Mouse (Mus musculus) G1E (cell line): Measurements from ENCODE around the gene Grin2b.

Experiments
- CTCF ChIP-seq: IDR thresholded peaks from 2 replicates; pipeline ENCODE4 v1.5.1; 2012; ENCODE audit warnings: low read depth, low read length, inconsistent platforms, mixed read lengths
- GATA1 ChIP-seq: IDR thresholded peaks from 2 replicates; pipeline ENCODE4 v1.6.1; 2012; ENCODE audit warnings: borderline replicate concordance, low read length, inconsistent platforms, mixed read lengths
- GATA2 ChIP-seq: IDR thresholded peaks from 2 replicates; pipeline ENCODE4 v1.6.1; 2012; ENCODE audit warnings: low read depth, low read length, inconsistent platforms, borderline replicate concordance

DNA sequence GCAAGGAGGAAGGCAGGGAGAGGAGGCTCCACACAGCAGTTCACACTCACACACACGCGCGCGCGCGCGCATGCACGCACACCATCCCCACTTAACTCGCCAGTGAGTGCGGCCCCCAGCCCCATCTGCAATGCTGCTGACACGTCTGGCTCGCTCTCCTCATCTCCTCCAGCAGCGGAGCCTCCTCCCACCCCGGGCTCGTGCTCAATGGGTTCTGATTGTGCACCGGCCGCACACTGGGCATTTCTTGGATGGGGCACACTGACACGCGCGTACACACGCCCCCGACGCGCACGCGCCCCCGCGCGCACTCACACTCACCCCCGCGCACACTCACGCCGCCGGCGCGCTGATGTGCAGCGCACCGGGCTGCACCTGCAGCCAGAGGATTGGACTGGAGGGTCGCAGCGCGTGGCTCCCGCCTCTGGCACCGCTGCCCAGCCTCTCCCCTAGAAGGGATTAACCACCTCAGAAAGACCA, 1.1 kb downstream of the Grin2b start:
- TF ChIP-seq CTCF = no peak
- TF ChIP-seq GATA1 = no peak
- TF ChIP-seq GATA2 = no peak
